Mouse (Mus musculus): ENCODE data around the gene Dhx30. TPM values are rescaled to one million over a fixed set of nuclear protein-coding genes. Genes with fewer than 3 reads are reported as not detected.

The Dhx30 gene
- polyA plus RNA-seq, 1 experiment from 2014 or later, result 106 TPM

DNA sequence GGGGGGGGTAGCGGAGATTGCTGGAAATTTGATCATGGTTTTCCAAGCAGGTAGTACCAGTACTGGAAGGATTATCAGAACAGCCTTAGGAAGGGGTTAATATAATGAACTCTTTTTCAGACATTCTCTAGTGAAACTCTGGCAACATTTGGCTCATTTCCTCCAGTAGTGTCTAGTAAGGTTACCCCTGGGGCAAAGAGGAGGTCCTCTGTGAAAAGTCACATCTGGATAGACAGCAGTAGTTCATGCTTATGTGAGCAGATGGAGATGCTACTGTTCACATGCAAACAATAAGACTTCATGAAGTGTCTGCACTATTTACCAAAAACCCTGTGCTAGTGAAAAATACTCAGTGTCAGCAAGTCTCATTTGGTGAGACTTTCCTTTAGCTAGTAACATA is 60.4 kb downstream of the Dhx30 start:
- no peak for ATAC-seq (ENCODE audit: insufficient read depth, low FRiP score, low read depth)
- Histone ChIP-seq H3K4me2 (no peak overlapping the region), H3K4me3 (replicated peaks) (no peak overlapping the region), H3K4me1 (no peaks in the 10 kb centered on the region), H3K9me3 (no peaks in the 10 kb centered on the region), H3K27me3 (replicated peaks) (no peaks in the 10 kb centered on the region), H3K36me3 (no peaks in the 10 kb centered on the region), H3K9ac (no peak overlapping the region), H3K27ac (no peak overlapping the region)
- 89% methylated on average over 1 of the region's 1 CpGs for WGBS

DNA sequence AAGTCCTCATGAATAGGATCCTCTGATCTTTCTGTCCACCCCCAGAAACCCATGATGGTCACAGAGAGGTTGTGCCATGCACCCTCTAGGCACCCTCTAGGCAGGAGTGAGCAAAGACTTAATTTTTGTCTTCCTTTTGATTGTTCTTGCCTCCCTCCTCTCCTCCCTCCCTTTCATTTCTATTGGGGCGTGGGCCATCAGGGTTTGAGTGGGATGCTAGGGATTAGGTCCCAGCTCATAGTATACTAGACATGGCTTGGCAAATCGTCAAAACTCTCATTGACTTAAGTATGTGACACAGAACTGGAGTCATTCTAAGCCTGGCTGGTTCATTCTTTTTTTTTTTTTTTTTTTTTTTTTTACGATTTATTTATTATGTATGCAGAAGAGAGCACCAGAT is 62.8 kb downstream of the Dhx30 start:
- no peak for ATAC-seq (ENCODE audit: insufficient read depth, low FRiP score, low read depth)
- Histone ChIP-seq H3K4me2 (no peak overlapping the region), H3K27ac (no peak overlapping the region), H3K27me3 (replicated peaks) (no peaks in the 10 kb centered on the region), H3K9ac (no peak overlapping the region), H3K9me3 (no peaks in the 10 kb centered on the region), H3K4me3 (replicated peaks) (no peak overlapping the region), H3K36me3 (no peaks in the 10 kb centered on the region), H3K4me1 (no peaks in the 10 kb centered on the region)
- 70% methylated on average over 3 of the region's 3 CpGs for WGBS

DNA sequence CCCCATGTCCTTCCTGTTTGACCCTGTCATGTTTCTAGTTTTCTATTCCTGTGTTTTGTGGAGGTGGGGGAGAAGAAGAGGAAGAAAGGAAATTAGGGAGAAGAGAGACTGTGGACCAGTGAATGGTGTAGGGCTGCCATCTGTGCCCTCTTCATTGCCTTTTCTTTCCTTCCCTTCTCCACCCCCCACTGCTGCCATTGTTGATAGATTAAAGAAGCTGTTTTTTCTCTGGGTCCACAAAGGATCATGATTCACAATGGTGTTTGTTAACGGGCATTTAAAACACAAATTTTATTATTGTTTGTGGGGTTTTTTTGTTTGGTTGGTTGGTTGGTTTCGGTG is 63.6 kb downstream of the Dhx30 start:
- 79% methylated on average over 2 of the region's 2 CpGs for WGBS
- no peak for ATAC-seq (ENCODE audit: insufficient read depth, low FRiP score, low read depth)
- no peaks in the 10 kb centered on the region for H3K4me1 ChIP-seq
- no peaks in the 10 kb centered on the region for H3K36me3 ChIP-seq
- H3K27me3 ChIP-seq (replicated peaks), result no peaks in the 10 kb centered on the region
- H3K4me2 ChIP-seq, result no peak overlapping the region
- H3K27ac ChIP-seq, result no peak overlapping the region
- no peak overlapping the region for H3K4me3 ChIP-seq (replicated peaks)
- no peak overlapping the region for H3K9ac ChIP-seq
- H3K9me3 ChIP-seq, result no peaks in the 10 kb centered on the region

DNA sequence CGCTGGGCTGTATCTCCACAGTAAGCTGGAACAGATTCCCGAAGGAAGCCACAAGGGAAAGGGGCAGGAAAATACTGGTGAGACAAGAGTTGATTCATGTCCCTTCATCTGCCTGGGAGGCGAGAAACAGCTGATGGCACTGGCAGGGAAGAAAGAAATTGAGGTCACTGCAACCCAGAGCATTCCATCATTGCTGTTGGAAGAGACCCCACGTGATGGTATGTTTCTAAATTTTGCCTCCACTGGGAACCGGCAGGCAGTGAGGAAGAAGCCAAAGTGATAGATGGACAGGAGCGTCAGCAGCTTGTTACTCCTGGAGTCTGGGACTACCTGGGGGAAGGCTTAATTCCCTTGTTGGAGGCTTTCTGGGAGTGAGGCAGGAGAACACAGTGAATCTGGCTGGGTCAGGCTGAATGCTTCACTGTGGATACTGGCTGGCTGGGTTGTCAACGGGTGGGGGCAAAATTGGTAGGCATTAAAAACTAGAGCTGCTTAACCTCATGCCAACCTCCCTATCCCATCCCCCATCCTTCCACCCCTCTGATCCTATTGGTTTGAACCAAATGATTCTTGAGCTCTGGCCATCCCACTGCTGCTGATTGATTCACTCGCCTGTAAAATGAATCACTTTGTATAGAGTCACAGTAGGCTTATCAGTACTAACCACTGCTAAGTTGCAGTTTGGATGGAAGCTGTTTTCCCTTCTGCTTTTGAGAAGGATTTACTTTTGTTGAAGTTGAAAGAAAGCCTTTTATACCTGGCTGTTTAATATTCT is 64.1 kb downstream of the Dhx30 start:
- Histone ChIP-seq H3K4me1 (no peaks in the 10 kb centered on the region), H3K27me3 (replicated peaks) (no peaks in the 10 kb centered on the region), H3K9ac (no peak overlapping the region), H3K9me3 (no peaks in the 10 kb centered on the region), H3K36me3 (no peaks in the 10 kb centered on the region), H3K27ac (no peak overlapping the region), H3K4me3 (replicated peaks) (no peak overlapping the region), H3K4me2 (no peak overlapping the region)
- no peak for ATAC-seq (ENCODE audit: insufficient read depth, low FRiP score, low read depth)
- 52% methylated on average over 8 of the region's 8 CpGs for WGBS

DNA sequence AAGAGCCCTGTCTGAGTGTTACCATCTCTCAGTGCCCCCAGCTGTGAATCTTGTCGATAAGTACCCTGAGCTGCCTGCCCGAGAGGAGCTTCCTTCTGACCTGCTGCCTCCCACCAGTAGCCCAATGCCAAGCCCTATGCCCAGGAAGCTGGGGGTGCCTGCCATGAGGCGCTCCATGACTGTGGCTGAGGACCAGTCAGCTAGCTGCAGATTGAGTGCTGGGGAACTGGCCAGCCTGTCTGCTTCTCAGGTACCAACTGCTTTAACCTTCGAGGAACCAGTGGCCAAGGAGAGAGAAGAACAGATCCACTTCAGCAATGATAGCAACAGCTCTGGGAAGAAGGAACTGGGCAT is 64.7 kb downstream of the Dhx30 start:
- no peaks in the 10 kb centered on the region for H3K4me1 ChIP-seq
- H3K27ac ChIP-seq, result no peak overlapping the region
- no peaks in the 10 kb centered on the region for H3K27me3 ChIP-seq (replicated peaks)
- H3K9me3 ChIP-seq, result no peaks in the 10 kb centered on the region
- ATAC-seq (ENCODE audit: insufficient read depth, low FRiP score, low read depth), result no peak
- no peak overlapping the region for H3K4me2 ChIP-seq
- H3K4me3 ChIP-seq (replicated peaks), result no peak overlapping the region
- no peak overlapping the region for H3K9ac ChIP-seq
- WGBS, result 82% methylated on average over 4 of the region's 4 CpGs
- H3K36me3 ChIP-seq, result no peaks in the 10 kb centered on the region

GRCm38 (mm10) chr9:110051869-110052661 is 65.6 kb downstream of the Dhx30 start:
- Histone ChIP-seq H3K4me1 (no peaks in the 10 kb centered on the region), H3K27ac (no peak overlapping the region), H3K9me3 (no peaks in the 10 kb centered on the region), H3K36me3 (no peaks in the 10 kb centered on the region), H3K4me2 (no peak overlapping the region), H3K9ac (no peak overlapping the region), H3K4me3 (replicated peaks) (no peak overlapping the region), H3K27me3 (replicated peaks) (no peaks in the 10 kb centered on the region)
- WGBS, result 69% methylated on average over 23 of the region's 23 CpGs
- ATAC-seq (ENCODE audit: insufficient read depth, low FRiP score, low read depth), result no peak

DNA sequence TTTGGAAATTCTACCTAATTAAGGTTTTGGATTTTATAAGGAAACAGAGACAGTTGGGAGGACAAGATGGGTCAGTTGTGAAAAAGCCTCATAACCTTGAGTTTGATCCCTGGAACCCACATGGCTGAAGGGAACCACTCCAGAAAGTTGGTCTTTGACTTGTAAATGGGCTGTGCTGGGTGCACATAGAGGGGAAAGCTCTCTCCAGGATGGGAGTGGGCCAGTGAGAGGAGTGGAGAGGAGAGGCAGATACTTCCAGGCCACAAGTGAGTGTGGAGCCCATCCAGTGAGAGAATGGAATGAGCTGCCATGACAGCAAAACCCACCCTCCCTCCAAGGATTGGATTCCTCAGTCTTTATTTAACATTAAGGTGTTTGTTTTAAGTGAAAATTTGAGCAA is 66.4 kb downstream of the Dhx30 start:
- no peak overlapping the region for H3K4me2 ChIP-seq
- H3K27ac ChIP-seq, result no peak overlapping the region
- no peaks in the 10 kb centered on the region for H3K9me3 ChIP-seq
- H3K27me3 ChIP-seq (replicated peaks), result no peaks in the 10 kb centered on the region
- H3K4me1 ChIP-seq, result no peaks in the 10 kb centered on the region
- H3K9ac ChIP-seq, result no peak overlapping the region
- no peak overlapping the region for H3K4me3 ChIP-seq (replicated peaks)
- no peak for ATAC-seq (ENCODE audit: insufficient read depth, low FRiP score, low read depth)
- H3K36me3 ChIP-seq, result no peaks in the 10 kb centered on the region

DNA sequence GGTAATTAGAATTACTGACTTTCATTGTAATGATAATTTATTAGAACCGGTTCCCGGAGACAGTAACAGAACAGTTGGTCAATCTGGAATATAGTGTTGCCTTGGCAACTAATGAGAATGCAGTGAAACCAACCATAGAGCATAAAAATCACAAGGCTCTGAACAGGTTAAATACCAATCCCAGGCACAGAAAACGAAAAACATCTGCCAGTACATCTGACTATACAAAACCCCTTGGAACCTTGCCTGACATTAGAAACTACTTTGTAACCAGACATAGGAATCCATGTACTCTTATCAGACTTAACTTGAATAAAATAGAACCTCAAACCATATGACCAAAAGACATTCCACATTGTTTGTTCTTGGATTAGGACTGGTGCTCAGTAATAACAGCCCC is 69.8 kb downstream of the Dhx30 start:
- H3K9ac ChIP-seq, result no peak overlapping the region
- WGBS, result 63% methylated on average over 3 of the region's 3 CpGs
- H3K27ac ChIP-seq, result no peak overlapping the region
- H3K4me3 ChIP-seq (replicated peaks), result no peak overlapping the region
- H3K4me2 ChIP-seq, result no peak overlapping the region
- no peak for ATAC-seq (ENCODE audit: insufficient read depth, low FRiP score, low read depth)
- no peaks in the 10 kb centered on the region for H3K36me3 ChIP-seq
- no peaks in the 10 kb centered on the region for H3K9me3 ChIP-seq
- no peaks in the 10 kb centered on the region for H3K4me1 ChIP-seq
- no peaks in the 10 kb centered on the region for H3K27me3 ChIP-seq (replicated peaks)

DNA sequence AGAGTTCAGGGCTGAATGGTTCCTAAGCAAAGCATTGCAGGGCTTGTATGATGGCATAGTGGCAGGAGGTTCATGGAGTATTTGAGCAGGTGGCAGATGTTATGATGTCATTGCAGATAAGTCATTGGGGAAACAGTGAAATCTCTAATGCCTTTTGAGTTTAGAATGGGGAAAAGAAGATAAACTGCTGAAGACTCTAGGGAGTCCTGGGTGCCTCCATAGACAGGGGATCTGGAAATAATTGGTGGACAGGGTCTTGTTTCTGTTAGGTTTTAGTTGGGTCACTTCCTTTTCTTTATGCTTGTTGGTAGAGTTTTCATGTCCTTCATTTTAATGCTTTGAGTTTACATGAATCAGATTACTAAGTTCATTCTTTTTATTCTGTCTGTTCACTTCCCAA is 70.4 kb downstream of the Dhx30 start:
- Histone ChIP-seq H3K9me3 (no peaks in the 10 kb centered on the region), H3K4me2 (no peak overlapping the region), H3K27me3 (replicated peaks) (no peaks in the 10 kb centered on the region), H3K36me3 (no peaks in the 10 kb centered on the region), H3K4me3 (replicated peaks) (no peak overlapping the region), H3K4me1 (no peaks in the 10 kb centered on the region), H3K27ac (no peak overlapping the region), H3K9ac (no peak overlapping the region)
- no peak for ATAC-seq (ENCODE audit: insufficient read depth, low FRiP score, low read depth)

- Histone ChIP-seq H3K27ac (no peak overlapping the region), H3K9ac (no peak overlapping the region), H3K36me3 (no peaks in the 10 kb centered on the region), H3K4me2 (no peak overlapping the region), H3K4me3 (replicated peaks) (no peak overlapping the region), H3K9me3 (no peaks in the 10 kb centered on the region), H3K27me3 (replicated peaks) (no peaks in the 10 kb centered on the region), H3K4me1 (no peaks in the 10 kb centered on the region)
- no peak for ATAC-seq (ENCODE audit: insufficient read depth, low FRiP score, low read depth)
Observed at GRCm38 (mm10) chr9:110045763-110046377, 71.8 kb downstream of the Dhx30 start.

DNA sequence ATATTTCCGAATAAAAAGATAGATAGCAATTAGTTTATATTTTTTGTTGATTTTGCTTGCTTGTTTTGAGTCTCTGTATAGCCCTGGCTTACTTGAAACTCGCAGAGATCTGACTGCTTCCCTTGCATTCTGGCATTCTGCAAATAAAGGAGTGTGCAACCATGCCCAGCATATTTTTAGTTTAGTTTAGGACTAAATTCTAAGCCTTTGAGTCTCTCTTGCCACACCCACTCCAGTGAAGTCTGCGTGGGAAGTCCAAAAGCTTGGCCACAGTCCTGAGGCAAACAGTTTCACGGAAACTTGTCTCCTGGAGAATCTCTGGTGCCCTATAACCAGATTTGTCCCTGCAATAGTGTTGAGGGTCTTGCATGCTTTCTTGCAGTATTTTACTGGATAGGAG is 73.3 kb downstream of the Dhx30 start:
- H3K27ac ChIP-seq, result no peak overlapping the region
- H3K4me1 ChIP-seq, result no peaks in the 10 kb centered on the region
- no peak for ATAC-seq (ENCODE audit: insufficient read depth, low FRiP score, low read depth)
- no peaks in the 10 kb centered on the region for H3K27me3 ChIP-seq (replicated peaks)
- no peaks in the 10 kb centered on the region for H3K9me3 ChIP-seq
- no peak overlapping the region for H3K4me3 ChIP-seq (replicated peaks)
- H3K9ac ChIP-seq, result no peak overlapping the region
- 75% methylated on average over 4 of the region's 4 CpGs for WGBS
- no peak overlapping the region for H3K4me2 ChIP-seq
- no peaks in the 10 kb centered on the region for H3K36me3 ChIP-seq

DNA sequence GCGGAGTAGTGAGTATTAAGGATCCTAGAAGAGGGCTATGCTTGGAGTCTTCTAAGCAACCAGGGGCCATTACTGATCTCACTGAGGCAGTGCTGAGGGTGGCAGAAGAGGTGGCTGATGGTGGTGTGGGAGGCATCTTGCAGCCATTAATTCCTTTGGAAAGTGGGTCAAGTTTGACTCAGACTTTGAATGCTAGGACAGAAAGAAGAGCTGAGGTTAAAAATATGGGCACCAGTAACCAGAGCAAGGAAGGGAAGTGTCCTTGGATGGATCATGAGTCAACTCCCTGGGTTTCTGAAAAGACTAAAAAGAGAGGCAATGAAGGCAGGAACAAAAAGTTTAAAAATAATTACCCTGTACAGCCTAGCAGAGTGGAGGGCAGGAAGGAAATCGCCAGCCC is 79.1 kb downstream of the Dhx30 start:
- Histone ChIP-seq H3K4me2 (no peak overlapping the region), H3K9ac (no peak overlapping the region), H3K27me3 (replicated peaks) (no peaks in the 10 kb centered on the region), H3K36me3 (peaks cover 25% of the 10 kb centered on the region), H3K4me1 (no peaks in the 10 kb centered on the region), H3K4me3 (replicated peaks) (no peak overlapping the region), H3K9me3 (no peaks in the 10 kb centered on the region), H3K27ac (no peak overlapping the region)
- no peak for ATAC-seq (ENCODE audit: insufficient read depth, low FRiP score, low read depth)
- 95% methylated on average over 2 of the region's 2 CpGs for WGBS

All from stomach, embryonic 15.5 days (tissue).